Mouse (Mus musculus) layer of hippocampus, postnatal 36 days (tissue): ENCODE results near the gene Itpr2. TPM values are rescaled to one million over a fixed set of nuclear protein-coding genes. Genes with fewer than 3 reads are reported as not detected.
A peak's percentile ranks its signal among the peaks of the same experiment; 100 is the strongest.
"Not testable (repeated sequence)": the region's sequence is repeated elsewhere in the genome, so short reads cannot be mapped to it uniquely, and the experiment has no call there.

ENCODE experiments used
- DNase-seq, 2 experiments: peaks; one replicate each; pipeline ENCODE4 v3.0.0; 2022
- total RNA-seq, 2 experiments: library from RNA; stranded (reverse); gene quantifications; 2 replicates each; pipeline ENCODE4 v1.2.3; 2021

The Itpr2 gene
- total RNA-seq, 2 experiments from 2014 or later, result 15.7 to 21.3 TPM

DNA sequence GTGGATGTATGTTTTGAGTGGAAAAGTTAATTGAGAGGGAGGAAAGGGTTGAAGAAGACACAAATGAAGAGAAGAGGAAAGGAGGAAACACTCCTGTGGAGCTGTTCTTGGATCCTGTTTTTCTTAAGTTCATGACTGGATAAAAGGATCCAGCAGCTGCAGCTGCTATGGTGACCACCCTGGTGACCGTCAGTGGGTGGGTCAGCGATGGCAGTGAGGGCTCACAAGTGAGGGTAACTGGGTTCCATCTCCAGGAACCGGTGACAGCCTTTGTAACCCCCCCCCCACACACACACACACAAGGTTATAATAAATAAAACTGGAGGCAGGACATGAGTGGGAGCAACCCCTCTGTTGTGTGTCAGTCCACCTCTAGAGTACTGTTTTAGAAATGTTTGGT is 833 bp upstream of the Itpr2 start:
- no peak for DNase-seq

DNA sequence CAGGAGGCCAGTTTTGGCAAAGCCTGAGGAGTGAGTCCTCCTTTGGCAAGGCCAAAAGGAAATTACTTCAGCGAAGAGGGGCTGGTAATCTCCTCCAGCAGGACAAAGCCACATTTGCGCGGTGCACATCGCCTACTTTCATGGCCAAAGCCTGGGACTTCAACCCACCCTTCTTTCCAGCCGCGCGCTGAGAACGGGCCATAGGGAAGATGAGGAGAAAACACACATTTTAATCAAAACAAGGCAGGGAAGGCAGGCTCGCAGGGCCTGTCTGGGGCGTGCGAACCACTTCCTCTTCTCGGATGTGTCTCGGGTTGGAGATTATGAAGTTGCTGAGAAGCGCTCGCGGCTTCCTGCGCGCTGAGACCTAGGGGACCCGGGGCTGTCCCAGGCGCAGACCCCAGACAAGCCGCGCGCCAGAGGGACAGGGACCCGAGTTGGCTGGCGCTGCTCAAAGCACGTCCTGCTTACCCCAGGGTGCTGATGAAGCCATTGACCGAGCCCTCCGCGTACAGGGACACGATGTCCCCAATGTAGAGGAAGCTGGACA is 632 bp downstream of the Itpr2 start:
- peak; percentile 19 to 30 for DNase-seq

DNA sequence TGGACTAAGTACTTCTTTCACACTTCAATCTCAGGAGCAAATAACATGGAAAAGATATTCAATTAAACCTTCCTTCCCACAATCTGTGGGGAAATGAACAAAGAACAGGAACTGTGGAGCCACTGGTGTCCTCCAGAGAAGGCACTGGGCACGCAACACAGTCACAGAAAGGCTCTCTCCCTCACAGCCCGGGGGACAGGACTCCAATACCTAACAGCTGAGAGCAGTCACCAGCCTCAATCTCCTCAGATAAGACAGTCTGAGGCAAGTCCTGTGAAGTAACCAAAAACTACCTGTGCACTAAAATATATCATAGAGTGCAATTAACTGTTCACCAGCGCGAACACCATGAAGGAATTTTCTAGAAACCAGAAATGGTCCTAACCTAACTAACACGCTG is 1.3 kb downstream of the Itpr2 start:
- no peak for DNase-seq

DNA sequence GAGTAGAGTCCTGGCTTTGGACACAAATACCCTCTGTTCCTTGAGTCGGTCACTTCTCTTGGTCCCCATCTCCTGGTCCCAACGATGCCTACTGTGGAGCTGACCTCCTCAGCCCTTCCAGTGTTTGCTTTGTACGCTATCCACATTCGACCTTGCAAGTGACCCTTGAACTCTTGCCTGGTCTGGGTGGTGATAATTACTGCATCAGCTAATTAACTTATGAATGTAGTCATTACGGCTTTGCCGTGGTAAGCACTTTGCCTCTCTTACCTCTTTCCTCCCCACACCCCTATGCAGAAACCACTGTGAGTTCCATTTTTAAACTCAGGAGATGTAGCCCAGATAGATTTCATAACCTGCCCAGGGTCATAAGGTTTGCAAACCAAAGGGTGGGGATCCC is 1.8 kb downstream of the Itpr2 start:
- no peak for DNase-seq

DNA sequence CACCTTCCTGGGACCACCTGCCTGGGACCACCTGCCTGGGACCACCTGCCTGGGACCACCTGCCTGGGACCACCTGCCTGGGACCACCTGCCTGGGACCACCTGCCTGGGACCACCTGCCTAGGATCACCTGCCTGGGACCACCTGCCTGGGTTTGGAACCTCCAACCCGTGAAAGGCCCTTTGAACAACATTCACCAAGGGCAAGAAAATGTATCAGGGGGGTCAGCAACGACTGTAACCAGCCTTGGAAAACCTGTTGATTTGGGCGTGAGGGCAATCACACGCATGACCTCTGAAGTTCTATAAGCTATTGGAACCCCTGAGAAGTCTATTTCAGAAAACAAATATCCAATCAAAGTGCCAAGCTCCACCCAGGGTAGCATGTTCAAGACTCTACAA is 2.5 kb downstream of the Itpr2 start:
- DNase-seq, result no peak

DNA sequence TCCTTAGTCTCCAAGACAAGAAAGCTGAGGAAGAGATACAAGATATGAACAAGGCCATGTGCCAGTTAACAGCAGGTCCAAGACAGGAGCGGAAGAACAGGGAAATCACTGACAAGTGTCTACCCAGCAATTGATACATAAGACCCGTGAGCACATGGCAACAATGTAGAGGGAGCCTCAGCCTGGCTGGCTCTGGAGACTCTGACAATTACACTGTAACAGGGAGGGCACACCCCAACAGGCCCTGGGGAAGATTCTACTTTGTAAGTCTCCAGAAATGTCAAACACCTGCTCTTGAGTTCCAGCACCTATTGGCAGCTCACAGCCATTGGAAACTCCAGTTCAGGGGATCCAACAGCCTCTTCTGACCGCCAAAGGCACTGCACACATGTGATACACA is 3.6 kb downstream of the Itpr2 start:
- no peak for DNase-seq

DNA sequence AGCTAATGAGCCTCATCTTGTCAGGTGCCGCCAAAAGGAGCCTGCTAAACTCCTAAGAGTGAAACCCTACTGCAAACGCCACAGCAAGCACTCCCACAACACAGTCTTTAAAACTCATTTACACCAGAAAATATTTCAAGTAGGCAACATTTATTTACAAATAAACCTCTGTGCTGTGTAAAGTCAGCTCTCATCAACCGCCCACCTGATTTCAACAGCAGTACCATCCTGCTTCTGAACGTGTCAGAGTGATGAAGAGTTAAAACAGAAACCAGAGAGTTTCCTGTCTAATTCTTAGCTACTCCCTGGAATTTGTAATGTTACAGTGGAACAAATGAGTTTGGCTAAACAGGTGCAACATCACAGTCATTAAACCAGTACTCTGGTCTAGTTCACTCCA is 4.2 kb downstream of the Itpr2 start:
- no peak for DNase-seq

DNA sequence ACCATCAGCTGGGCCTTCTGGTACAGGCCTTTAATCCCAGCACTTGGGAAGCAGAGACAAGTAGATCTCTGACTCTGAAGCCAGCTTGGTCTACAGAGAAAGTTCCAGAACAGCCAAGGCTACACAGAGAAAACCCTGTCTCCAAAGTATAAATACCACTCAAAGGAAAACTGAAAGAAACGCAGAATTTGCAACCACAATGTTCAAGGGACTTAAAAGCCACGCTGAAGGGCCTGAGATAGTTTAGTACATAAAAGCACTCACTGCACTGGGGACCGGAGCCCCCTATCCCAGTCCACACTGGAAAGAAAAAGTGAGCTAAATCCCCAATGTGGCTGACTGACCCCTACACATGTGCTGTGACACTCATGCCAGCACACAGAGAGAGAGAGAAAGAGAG is 4.6 kb downstream of the Itpr2 start:
- no peak for DNase-seq

DNA sequence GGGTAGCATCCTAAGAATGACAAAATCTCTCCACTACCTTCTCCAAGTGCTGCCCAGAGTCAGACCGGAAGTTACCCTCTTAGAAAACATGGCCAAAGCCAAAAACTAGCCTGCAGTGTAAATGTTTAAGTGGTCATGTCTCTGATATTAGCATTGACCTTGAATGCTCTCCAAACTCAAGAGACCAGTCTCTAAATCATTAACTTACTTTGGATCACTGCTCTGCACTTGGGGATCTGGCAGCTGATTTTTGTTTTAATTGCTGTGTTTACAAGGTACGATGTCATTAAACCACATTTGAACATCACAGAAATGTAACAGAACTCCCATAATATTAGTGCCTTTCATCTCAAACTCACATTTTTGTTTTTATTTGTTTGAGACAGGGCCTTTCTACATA is 10.3 kb downstream of the Itpr2 start:
- no peak for DNase-seq

DNA sequence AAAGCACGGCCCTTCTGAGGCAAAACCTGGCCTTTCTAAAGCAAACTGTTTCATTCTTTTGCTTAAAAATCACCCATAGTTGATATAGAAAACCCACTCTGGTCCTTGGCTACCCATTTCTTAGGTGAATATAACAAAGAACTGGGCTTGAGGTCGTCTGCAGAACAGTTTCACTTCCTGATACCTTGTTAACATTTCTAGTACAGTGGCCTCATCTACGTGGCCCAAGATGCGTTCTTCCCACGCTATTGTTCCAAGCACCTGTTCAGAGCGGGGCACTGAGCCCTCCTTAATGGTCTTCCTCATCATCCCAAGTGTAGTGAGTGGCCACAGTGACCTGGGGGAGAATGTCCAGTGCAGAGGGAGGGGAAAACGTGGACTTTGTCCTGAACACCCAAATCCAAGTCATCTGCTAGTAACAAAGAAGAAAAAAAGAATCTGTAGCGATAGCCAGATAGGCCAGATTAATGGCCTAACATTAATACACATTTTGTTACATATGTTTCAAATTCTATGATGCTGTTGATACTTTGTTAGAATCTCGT is 11.5 kb downstream of the Itpr2 start:
- no peak for DNase-seq

DNA sequence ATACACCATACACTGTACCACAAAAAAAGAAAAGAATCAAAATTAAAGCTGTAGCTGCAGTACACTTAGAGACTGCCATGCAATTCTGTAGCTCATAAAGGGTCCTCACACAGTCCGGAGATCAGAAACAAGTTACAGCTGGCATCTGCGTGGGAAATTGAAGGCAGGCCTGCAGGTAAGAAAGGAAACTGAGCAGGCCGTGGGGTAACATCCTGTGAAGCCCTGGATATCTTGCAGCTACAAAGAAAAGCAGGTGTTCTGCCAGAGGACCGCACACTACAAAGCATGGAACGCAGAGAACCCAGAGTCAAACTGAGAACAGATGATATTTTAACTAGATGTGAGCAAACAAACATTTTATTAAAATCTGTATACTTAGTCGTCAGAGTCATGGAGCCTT is 12.2 kb downstream of the Itpr2 start:
- no peak for DNase-seq

DNA sequence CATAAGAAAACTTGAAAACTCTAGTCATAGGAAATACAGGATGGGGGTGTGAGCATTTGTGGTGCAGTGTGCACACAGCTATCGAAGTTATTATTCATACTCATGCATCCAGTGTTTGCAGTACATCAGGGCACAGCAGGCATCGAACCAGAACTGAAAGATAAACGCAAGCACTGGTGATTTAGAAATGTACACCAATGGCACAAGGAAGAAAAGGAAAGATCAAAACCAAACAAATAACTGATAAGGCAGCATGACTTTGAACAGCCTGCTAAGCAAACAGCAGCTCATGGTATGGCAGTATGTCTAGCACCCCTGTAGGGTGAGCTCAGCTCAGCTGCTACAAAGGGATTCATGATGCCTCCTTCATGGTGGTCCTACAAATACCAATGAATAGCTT is 13.3 kb downstream of the Itpr2 start:
- DNase-seq, result no peak

DNA sequence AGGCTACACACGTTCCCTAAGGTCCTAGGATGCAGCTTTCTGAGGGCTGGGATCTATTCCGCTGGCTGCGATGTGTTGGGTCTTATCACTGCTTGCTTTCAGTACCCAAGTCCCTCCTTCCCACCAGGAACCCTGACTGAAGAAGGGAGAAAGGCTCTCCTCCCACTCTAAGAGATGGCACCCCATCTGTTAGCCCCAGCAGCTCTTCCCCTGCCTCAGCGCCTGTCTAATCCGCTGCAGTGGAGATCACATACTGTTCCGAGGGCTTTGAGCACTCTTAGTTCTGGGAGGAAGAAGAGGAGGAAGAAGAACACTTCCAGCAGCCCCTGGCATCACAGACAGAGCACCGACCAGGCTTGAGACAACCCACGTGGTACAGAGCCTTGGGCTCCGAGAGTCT is 14.9 kb downstream of the Itpr2 start:
- DNase-seq, result peak in 1 of 2 experiments; percentile 20

DNA sequence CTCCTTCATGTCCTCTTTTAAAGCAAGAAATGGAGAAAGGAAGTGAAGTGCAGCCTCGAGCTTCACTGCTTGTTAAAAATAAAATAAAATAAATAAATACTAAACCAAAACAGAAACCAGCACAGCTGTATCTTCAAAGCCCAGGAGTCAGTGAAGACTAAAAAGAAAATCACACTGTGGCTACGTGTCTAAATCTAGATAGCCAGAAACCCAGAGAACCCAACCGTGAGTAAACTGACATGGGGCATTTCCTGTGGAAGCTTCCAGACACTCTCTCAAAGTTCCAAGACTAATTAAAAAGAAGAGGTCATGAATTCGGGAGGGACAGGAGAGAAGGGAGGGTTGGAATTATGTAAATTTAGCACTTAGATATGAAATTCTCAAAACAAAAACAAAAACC is 15.9 kb downstream of the Itpr2 start:
- DNase-seq, result no peak

DNA sequence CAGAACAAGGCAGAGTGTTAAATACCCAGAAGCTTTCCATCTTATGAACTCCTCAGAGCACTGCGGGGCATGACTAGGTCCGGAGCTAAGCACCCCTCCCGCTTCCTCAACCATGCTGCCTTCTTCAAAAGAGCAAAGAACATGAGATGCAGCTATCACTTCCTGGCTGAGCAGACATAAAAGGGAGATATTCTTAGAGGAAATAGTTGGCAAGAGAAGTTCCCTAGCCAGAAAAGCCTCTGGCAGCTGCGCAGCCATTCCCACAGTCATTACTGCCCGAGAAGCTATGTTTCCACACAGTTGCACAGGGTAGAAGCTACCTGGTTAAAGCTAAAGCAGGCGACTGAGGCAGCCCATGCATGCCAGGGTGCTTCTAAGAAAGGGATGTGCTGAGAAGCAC is 20.6 kb downstream of the Itpr2 start:
- no peak for DNase-seq

DNA sequence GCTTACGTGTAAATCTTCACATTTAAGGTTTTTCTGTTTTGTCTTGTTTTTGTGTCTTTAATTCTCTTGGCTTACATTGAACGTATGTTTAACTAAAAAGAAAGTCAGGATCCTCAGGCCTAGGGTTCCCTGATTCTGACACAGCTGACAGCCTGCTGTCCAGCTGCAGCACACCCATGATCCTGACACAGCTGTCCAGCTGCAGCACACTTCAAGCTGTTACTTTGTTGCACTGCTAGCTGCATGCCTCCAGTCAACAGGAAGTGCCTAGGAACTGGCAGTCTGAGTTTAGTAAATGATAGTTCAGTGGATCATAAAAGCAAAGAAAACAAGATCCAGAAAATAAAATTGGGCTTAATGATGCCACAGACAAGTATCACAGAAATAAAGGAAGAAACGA is 21.1 kb downstream of the Itpr2 start:
- DNase-seq, result no peak

DNA sequence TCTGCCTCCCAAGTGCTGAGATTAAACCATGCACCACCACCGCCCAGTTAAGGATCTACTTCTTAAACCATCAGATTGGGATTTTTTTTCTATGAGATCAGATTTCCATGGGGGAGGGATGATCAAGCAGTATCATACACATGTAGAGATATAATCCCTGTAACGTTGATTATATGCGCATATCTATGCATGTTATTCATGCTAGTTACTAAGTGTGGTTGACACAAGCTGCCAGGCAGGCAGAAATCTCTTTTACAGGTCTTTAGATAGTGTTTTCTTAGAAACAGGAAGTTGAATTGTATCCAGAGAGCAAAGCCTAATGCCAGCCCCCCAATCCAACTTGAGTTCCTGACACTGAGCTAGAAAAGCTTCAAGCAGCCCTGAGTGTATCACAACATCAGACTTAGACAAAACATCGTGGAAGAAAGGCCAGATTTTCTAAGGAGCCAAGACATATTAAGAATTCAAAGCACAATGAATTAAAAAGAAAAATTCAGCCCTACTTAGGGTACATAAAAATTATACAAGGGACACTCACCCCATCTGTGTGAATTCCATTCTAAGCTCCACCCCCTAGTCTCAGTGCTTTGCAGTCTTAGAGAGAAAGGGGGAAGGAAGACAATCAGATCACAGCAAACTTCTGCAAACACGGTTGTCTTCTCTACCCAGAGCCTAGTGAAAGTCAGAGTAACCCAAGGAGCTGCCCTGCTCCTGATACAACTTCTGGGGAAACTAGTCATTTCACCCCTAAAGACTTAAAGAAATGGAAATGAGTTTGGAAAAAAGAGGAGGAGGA is 22.9 kb downstream of the Itpr2 start:
- DNase-seq, result no peak

DNA sequence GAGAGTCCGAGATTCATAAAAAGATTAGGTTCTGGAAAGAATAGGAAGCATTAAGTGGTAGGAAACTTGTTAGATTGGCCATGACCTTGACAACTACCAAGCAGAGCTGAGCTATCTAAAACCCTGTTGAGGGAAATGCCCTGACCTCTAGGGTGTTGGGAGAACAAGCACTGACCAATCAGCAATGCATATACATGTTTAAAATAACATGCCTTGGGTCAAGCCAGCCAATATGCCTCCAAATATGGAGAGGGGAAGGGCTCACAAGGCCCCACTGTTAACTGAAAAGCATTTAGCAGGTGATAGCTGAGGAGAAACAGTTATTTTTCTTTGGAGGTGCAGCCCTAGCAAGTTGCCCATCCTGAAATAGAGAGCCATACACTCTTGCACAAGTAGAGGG is 25.2 kb downstream of the Itpr2 start:
- DNase-seq, result no peak

DNA sequence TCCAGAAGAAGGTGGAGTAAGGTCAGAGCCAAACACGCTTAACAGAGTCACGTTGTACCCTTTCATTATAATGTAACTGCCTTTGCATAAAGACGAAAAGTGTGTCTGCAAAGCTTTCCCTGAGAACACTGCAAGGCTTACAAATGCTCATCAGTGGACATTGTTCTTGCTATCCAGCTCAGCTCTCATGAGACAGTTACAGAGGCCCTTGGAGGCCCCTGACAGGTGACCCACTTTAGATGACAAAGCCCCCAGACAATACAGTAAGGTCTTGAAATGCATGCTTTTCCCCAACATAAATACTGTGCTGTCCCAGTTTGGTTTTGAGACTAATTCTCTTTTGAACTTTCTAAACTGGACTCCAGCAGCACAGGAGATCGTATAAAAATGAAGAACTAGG is 27.9 kb downstream of the Itpr2 start:
- DNase-seq, result no peak

DNA sequence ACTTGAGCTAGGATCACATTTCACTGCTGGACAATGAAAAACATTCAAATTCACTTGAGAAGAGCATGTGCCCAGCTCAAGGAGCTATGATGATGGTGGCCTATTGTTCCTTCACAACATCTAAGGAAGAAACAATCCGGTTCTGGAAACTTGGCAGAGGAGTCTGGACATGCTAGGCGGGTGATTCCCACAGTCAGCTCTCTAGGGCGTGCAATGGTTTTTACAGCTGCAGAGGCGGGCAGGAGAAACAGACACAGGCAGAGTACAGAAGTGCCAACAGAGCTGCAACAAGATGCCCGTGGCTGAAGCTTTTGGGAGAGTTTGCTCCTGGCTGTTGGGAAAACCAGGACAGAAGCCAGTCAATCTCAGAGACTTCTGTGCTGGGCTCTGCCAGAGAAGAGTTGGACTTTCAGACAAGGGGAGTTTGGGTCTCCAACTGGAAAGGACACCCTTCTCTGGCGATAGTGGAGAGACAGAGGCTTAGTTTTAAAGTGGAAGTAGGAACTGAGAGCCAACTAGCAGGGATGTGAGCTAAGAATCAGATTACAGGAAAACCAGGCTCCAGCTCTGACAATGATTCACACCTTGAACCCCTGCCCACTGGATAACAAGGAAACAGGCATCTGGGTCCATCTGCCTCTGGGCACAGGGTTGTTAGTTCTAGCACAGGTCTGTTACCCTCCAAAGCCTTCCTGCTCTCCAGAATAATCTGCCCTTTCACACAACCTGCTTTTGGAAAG is 28.6 kb downstream of the Itpr2 start:
- DNase-seq, result no peak

DNA sequence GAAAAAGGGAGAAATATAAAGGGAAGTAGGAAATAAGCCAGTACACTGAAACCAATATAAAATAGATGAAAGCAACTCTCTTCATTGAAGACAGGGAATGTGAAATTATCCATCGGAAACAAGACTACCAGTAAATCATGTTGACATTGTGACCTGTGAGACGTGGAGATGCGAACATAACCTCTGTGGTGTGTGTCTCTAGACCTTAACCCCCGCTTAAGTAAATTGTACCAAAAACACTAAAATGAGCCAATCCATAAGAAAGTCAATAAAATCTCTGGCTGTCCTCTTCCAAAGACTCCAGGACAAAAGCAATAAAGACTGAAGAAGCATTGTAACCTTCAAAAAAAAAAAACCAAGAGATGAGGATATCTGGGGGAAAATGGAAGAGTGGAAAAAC is 31.6 kb downstream of the Itpr2 start:
- DNase-seq, result no peak

DNA sequence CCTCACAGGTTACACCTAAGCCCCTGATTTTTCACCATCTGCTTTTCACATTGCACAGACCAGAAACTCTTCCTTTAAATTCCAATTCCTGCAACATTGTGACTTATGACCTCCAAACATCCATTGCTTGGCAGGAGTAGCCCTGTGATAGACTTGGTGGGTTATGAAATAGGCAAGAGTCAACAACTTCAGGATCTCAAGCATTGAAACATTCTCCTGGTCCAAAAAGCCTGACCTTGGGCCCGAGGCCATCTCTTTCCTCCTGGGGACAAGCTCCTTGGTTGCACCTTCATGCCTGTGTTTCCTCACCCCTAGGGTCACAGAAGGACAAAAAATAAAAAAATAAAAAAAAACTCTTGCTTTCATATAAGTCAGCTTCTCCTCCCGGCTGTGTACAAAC is 32.1 kb downstream of the Itpr2 start:
- no peak for DNase-seq

DNA sequence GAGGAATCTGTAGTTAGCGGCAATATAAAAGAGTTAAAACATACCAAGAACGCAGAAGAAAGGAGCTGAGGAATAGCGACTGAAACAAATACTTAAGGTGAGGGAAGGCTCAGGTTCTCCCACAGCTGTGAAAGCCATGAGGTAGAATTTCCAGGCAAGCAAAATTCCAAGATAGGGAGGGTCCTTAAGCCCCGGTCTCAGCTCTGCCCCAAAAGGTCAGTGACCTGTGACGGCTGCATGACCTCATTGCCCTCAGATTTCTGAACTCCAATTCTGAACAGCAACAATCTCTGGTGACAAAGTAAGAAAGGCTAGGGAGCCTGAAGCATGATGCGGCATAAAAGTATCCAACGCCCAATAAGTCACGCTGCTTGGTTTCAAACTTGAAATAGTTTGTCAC is 33.7 kb downstream of the Itpr2 start:
- no peak for DNase-seq

DNA sequence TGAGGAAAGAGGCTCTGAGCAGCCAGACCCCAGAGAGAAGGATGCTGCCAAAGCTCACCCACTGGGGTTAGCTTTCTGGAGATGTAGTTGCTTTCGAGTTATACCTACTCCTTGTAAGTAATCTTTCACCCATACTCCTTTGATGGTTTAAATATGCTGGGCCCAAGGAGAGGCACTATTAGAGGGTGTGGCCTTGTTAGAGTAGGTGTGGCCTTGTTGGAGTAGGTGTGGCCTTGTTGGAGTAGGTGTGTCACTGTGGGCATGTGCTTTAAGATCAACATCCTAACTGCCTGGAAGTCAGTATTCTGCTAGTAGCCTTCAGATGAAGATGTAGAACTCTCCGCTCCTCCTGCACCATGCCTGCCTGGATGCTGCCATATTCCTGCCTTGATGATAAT is 37.4 kb downstream of the Itpr2 start:
- DNase-seq, result not testable (repeated sequence)
